Mouse (Mus musculus): ENCODE results near the gene S100a3.

DNA sequence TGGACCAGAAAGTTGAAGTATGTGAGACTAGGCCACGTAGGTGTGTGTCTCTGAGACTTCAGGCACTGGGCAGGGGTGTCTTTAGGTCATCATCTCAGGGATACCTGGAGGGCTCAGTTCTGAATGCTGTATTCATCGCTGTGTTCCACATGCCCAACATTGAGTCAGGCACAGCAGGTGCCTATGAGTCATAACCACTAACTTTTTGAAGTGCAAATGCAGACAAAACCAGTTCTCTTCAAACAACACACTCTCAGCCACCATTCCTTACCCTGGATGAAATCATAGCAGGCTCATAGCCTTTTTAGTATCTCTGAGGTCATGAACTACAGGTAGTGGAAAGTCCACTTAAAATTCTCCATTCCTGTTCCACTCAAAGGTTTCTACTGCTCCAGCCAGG, 68.9 kb downstream of the S100a3 start:
- TF ChIP-seq CTCF (IDR thresholded peaks at IDR 0.05; ENCODE audit: extremely low read depth, insufficient read depth, insufficient read length, insufficient replicate concordance) (no peak), POLR2A (IDR thresholded peaks at IDR 0.05; ENCODE audit: low read depth, low read length) (no peak)

All from spleen, adult 2 months (tissue).